In genomic region chr1:128601307-128601706, GRCm38 (mm10) we compare ENCODE assay signal across 22 mouse cellular contexts. TPM values are rescaled to one million over a fixed set of nuclear protein-coding genes. Genes with fewer than 3 reads are reported as not detected.
DNase-seq lines count a peak whose midpoint lies in the region; TF ChIP-seq lines count a peak whose summit lies in the region.
"Had no signal": no experiment of that assay in that cellular context is flagged by ENCODE, and none has a peak within 500 bp of the region (broad histone marks: within the 10 kb centered on the region; RNA-seq: fewer than 3 reads in every experiment).

No protein-coding gene starts in this region.

- TF ChIP-seq RAD21 in CH12.LX (IDR thresholded peaks at IDR 0.05; ENCODE audit: low read depth, low read length) = no peak; the same call in none of the 2 replicates

- dilution Hi-C loops in CH12.LX (cut with MboI; ENCODE audit: extremely low pct_ligation_motif_present, extremely low pct_unique_long_range_greater_than_20kb, low sequenced_read_pairs) = no loop called here

- H3K36me3 ChIP-seq in CH12.LX (replicated peaks in 1 of 2; ENCODE audit: control insufficient read depth in 1 of 2, insufficient read depth in 1 of 2, low read length in 1 of 2) = no peaks in the 10 kb centered on the region
- H3K36me3 ChIP-seq: embryonic facial prominence, embryonic 12.5 days; hindbrain, embryonic 15.5 days; limb, embryonic 10.5 days had no signal

- no peak; the same call in 1 of the 2 replicates for TF ChIP-seq POLR2A in CH12.LX (IDR thresholded peaks at IDR 0.05; ENCODE audit: low read depth, low read length)

- in situ Hi-C loops in CH12.LX (cut with MboI; ENCODE audit: low pct_ligation_motif_present, low pct_unique_long_range_greater_than_20kb, low sequenced_read_pairs) = no loop called here

- DNase-seq in spleen, adult 18-20 months = peak; percentile 25 to 41
- DNase-seq in spleen, adult 12 weeks (ENCODE audit: low spot score) = no peak
- DNase-seq in CH12.LX (ENCODE audit: extremely low read depth) = peak; percentile 78
- DNase-seq in naive thymus-derived CD4-positive, alpha-beta T cell, adult 2 months (ENCODE audit: low read depth) = peak; percentile 85
- DNase-seq in thymus, postnatal 14 days = peak; percentile 63
- no peak for DNase-seq in right cerebral cortex, postnatal 14 days
- no peak for DNase-seq in cerebellum, postnatal 36 days
- DNase-seq in left cerebral cortex, adult 9 months (ENCODE audit: low spot score in 2 of 2) = no peak
- DNase-seq: cerebellum, adult 2 months; heart, postnatal 36 days; kidney, adult 11 months; kidney, postnatal 14 days; lung, adult 2 months; lung, postnatal 36 days; retina, postnatal 1 day; right cerebral cortex, postnatal 4 days had no signal

- H3K4me2 ChIP-seq in CH12.LX (ENCODE audit: insufficient read depth, low read depth, poor library complexity, severe bottlenecking) = peak overlapping the region; percentile 42
- H3K4me2 ChIP-seq: embryonic facial prominence, embryonic 12.5 days; forebrain, embryonic 13.5 days; hindbrain, embryonic 15.5 days had no signal

- TF ChIP-seq EP300 in CH12.LX (IDR thresholded peaks at IDR 0.05; ENCODE audit: low read length) = peak; percentile 91

- H3K9ac ChIP-seq in CH12.LX (ENCODE audit: insufficient read depth, low read depth) = peak overlapping the region; percentile 29; the same call in 1 of the 2 replicates
- H3K9ac ChIP-seq: embryonic facial prominence, embryonic 12.5 days; forebrain, embryonic 13.5 days; hindbrain, embryonic 15.5 days had no signal

- H3K9me3 ChIP-seq in CH12.LX (replicated peaks; ENCODE audit: low read length) = no peaks in the 10 kb centered on the region
- H3K9me3 ChIP-seq: embryonic facial prominence, embryonic 12.5 days; forebrain, embryonic 13.5 days; hindbrain, embryonic 15.5 days; limb, embryonic 10.5 days had no signal

- no peaks in the 10 kb centered on the region for H3K27me3 ChIP-seq in CH12.LX (replicated peaks)
- H3K27me3 ChIP-seq: embryonic facial prominence, embryonic 12.5 days; forebrain, embryonic 13.5 days; hindbrain, embryonic 15.5 days had no signal

- peaks cover 30 to 61% of the 10 kb centered on the region in 2 experiments for H3K4me1 ChIP-seq in CH12.LX (ENCODE audit: control insufficient read depth in 1 of 2, insufficient read depth in 2 of 2)
- H3K4me1 ChIP-seq: embryonic facial prominence, embryonic 12.5 days; forebrain, embryonic 13.5 days; hindbrain, embryonic 15.5 days had no signal

- peak overlapping the region; percentile 95 for H3K27ac ChIP-seq in CH12.LX (ENCODE audit: insufficient read depth, low read depth)
- H3K27ac ChIP-seq: embryonic facial prominence, embryonic 12.5 days; forebrain, embryonic 13.5 days; hindbrain, embryonic 15.5 days; layer of hippocampus, adult 2 months; limb, embryonic 10.5 days had no signal

- no peak for TF ChIP-seq CTCF in CH12.LX (conservative IDR thresholded peaks at IDR 0.05 in 1 of 2, IDR thresholded peaks at IDR 0.05 in 1 of 2; ENCODE audit: low read depth in 2 of 2, low read length in 2 of 2)

- H3K79me2 ChIP-seq in CH12.LX (replicated peaks; ENCODE audit: control insufficient read depth, extremely low read depth, insufficient read depth, poor library complexity, severe bottlenecking) = no peaks in the 10 kb centered on the region

- H3K4me3 ChIP-seq in CH12.LX (replicated peaks in 1 of 3; ENCODE audit: low read depth in 2 of 3, low read length in 2 of 3, poor library complexity in 1 of 3) = peak overlapping the region in 1 of 3 experiments; percentile 38
- H3K4me3 ChIP-seq: embryonic facial prominence, embryonic 12.5 days; erythroblast, embryonic 14.5 days; forebrain, embryonic 13.5 days; hindbrain, embryonic 15.5 days; layer of hippocampus, adult 2 months; limb, embryonic 10.5 days had no signal

TF ChIP-seq in CH12.LX, 34 proteins besides CTCF, POLR2A, EP300 and RAD21:
- TF ChIP-seq KAT2A (IDR thresholded peaks at IDR 0.05; ENCODE audit: insufficient replicate concordance, low read length) (no peak), MEF2A (IDR thresholded peaks at IDR 0.05; ENCODE audit: borderline replicate concordance, low read depth, low read length) (peak; percentile 93), ZNF384 (IDR thresholded peaks at IDR 0.05; ENCODE audit: low read depth, low read length) (peak; percentile 98), TBP (conservative IDR thresholded peaks at IDR 0.05; ENCODE audit: low read depth, low read length) (no peak), E2F4 (IDR thresholded peaks at IDR 0.05; ENCODE audit: insufficient replicate concordance, low read depth, low read length) (no peak), IRF4 (IDR thresholded peaks at IDR 0.05; ENCODE audit: low read depth, low read length) (peak; percentile 71), GABPA (IDR thresholded peaks at IDR 0.05; ENCODE audit: insufficient replicate concordance, low read depth, low read length) (no peak), MXI1 (IDR thresholded peaks at IDR 0.05; ENCODE audit: low read depth, low read length) (peak; percentile 69; the same call in 1 of the 2 replicates), MYC (IDR thresholded peaks at IDR 0.05; ENCODE audit: low read depth, low read length) (peak; percentile 70; the same call in 1 of the 2 replicates), HCFC1 (IDR thresholded peaks at IDR 0.05; ENCODE audit: low read depth, low read length) (no peak), JUN (IDR thresholded peaks at IDR 0.05; ENCODE audit: insufficient read depth, low read depth, low read length) (peak; percentile 68), TCF12 (IDR thresholded peaks at IDR 0.05; ENCODE audit: low read depth, low read length) (peak; percentile 82), CHD1 (IDR thresholded peaks at IDR 0.05; ENCODE audit: low read depth, low read length) (0 out of 2 replicates have a peak, but pooled peaks have one; percentile 31), MAZ (IDR thresholded peaks at IDR 0.05; ENCODE audit: low read depth, low read length) (peak; percentile 69), POLR2AphosphoS2 (IDR thresholded peaks at IDR 0.05; ENCODE audit: low read depth, low read length) (no peak), NRF1 (IDR thresholded peaks at IDR 0.05; ENCODE audit: low read depth, low read length) (0 out of 2 replicates have a peak, but pooled peaks have one; percentile 25), USF2 (conservative IDR thresholded peaks at IDR 0.05; ENCODE audit: low read depth, low read length) (no peak), ZKSCAN1 (IDR thresholded peaks at IDR 0.05; ENCODE audit: borderline replicate concordance, low read depth, low read length) (no peak; the same call in 1 of the 2 replicates), MAFK (IDR thresholded peaks at IDR 0.05; ENCODE audit: insufficient replicate concordance, low read length) (peak; percentile 46; the same call in 1 of the 2 replicates), USF1 (IDR thresholded peaks at IDR 0.05; ENCODE audit: low read depth, low read length) (no peak), BHLHE40 (IDR thresholded peaks at IDR 0.05; ENCODE audit: low read depth, low read length) (peak; percentile 94), CHD2 (IDR thresholded peaks at IDR 0.05; ENCODE audit: low read length) (peak; percentile 65; the same call in 1 of the 2 replicates), MAX (IDR thresholded peaks at IDR 0.05; ENCODE audit: low read length) (peak; percentile 78), UBTF (IDR thresholded peaks at IDR 0.05; ENCODE audit: low read depth, low read length) (0 out of 2 replicates have a peak, but pooled peaks have one; percentile 10), ZC3H11A (IDR thresholded peaks at IDR 0.05; ENCODE audit: low read depth, low read length) (no peak), ZMIZ1 (IDR thresholded peaks at IDR 0.05; ENCODE audit: low read depth, low read length) (no peak), SMC3 (IDR thresholded peaks at IDR 0.05; ENCODE audit: low read depth, low read length) (no peak), ELF1 (IDR thresholded peaks at IDR 0.05; ENCODE audit: low read depth, low read length) (no peak; the same call in 1 of the 2 replicates), JUND (conservative IDR thresholded peaks at IDR 0.05; ENCODE audit: low read depth, low read length) (peak; percentile 71), NELFE (IDR thresholded peaks at IDR 0.05; ENCODE audit: low read depth, low read length) (no peak), ETS1 (conservative IDR thresholded peaks at IDR 0.05; ENCODE audit: low read depth, low read length) (peak; percentile 99), PAX5 (IDR thresholded peaks at IDR 0.05; ENCODE audit: low read length) (no peak), RCOR1 (conservative IDR thresholded peaks at IDR 0.05; ENCODE audit: low read depth, low read length) (peak; percentile 82; the same call in 1 of the 2 replicates), SIN3A (IDR thresholded peaks at IDR 0.05; ENCODE audit: low read length) (peak; percentile 49; the same call in 1 of the 2 replicates)
TF ChIP-seq in CH12.LX: peak in this region for 19.

RNA-seq across cellular contexts. Expression of gene Cxcr4, which starts 9.2 kb away (rescaled TPM):
- total RNA-seq in CH12.LX (2012; rRNA removed) = 156 and 169 TPM in 2 replicates
- total RNA-seq in CH12.LX (2014; rRNA removed) = 86.6 and 102 TPM in 2 replicates
- 80.3 and 80.6 TPM in 2 replicates for polyA plus RNA-seq in CH12.LX (2012; ENCODE audit: insufficient read length, low read depth)
- polyA plus RNA-seq: erythroblast, embryonic 14.5 days had no signal

Comparison
In these comparisons a context has a peak if more than half of its experiments do, and no peak if none do; other contexts are left out.
1. DNase-seq: peak in spleen, adult 18-20 months (2 of 2), CH12.LX (single experiment), naive thymus-derived CD4-positive, alpha-beta T cell, adult 2 months (single experiment) and thymus, postnatal 14 days (single experiment); none in spleen, adult 12 weeks (single experiment), right cerebral cortex, postnatal 14 days (single experiment), cerebellum, postnatal 36 days (0 of 2) and left cerebral cortex, adult 9 months (0 of 2).